Mouse (Mus musculus) stomach, embryonic 16.5 days (tissue): ENCODE data around the gene C2cd4c. TPM values are rescaled to one million over a fixed set of nuclear protein-coding genes. Genes with fewer than 3 reads are reported as not detected.

ENCODE experiments used
- ATAC-seq: fragments of 200-750 bp; cut with Nextera tagmentation; 2 replicates; pipeline ENCODE4 v1.8.0; 2017; ENCODE audit warnings: moderate number of reproducible peaks, moderate TSS enrichment; ENCODE audit not compliant: insufficient read depth, low FRiP score
- H3K27ac ChIP-seq: fragments of 300-500 bp; sonication (generic); 2 replicates; pipeline ENCODE4 v1.5.1; 2014; ENCODE audit warnings: low read length
- H3K27me3 ChIP-seq: fragments of 300-500 bp; sonication (generic); 2 replicates; pipeline ENCODE4 v1.6.1; 2014; ENCODE audit warnings: low read length, control low read depth, mixed read lengths; ENCODE audit not compliant: control insufficient read depth, insufficient read depth
- H3K36me3 ChIP-seq: fragments of 300-500 bp; sonication (generic); 2 replicates; pipeline ENCODE4 v1.6.1; 2014; ENCODE audit warnings: low read length; ENCODE audit not compliant: control insufficient read depth, insufficient read depth
- H3K4me1 ChIP-seq: fragments of 300-500 bp; sonication (generic); 2 replicates; pipeline ENCODE4 v1.6.1; 2014; ENCODE audit warnings: low read length, control low read depth, mixed read lengths; ENCODE audit not compliant: control insufficient read depth, insufficient read depth
- H3K4me2 ChIP-seq: fragments of 300-500 bp; sonication (generic); 2 replicates; pipeline ENCODE4 v1.6.1; 2014; ENCODE audit warnings: low read depth, low read length, mixed read lengths
- H3K4me3 ChIP-seq: fragments of 300-500 bp; sonication (generic); replicated peaks from 2 replicates; pipeline ENCODE4 v1.5.1; 2014; ENCODE audit warnings: mild to moderate bottlenecking, low read length
- H3K9ac ChIP-seq: fragments of 300-500 bp; sonication (generic); 2 replicates; pipeline ENCODE4 v1.6.1; 2014; ENCODE audit warnings: low read length
- H3K9me3 ChIP-seq: fragments of 300-500 bp; sonication (generic); replicated peaks from 2 replicates; pipeline ENCODE4 v1.6.1; 2016; ENCODE audit warnings: low read length, control low read depth; ENCODE audit not compliant: control insufficient read depth
- WGBS: fragments of 180-500 bp; shearing (Covaris S2); extraction: QIAGEN DNeasy Blood & Tissue Kit; methylation state at CpG from one replicate; pipeline ENCODE4 v1.1.7; 2014; 5-methylcytosine and 5-hydroxymethylcytosine counted together
- polyA plus RNA-seq: library from polyadenylated mRNA; unstranded; fragments of >200 nt; fragmentation: Nextera tagmentation; extraction: Ambion mirVana; gene quantifications from 2 replicates; pipeline ENCODE4 v1.2.1, GENCODE M21; 2015

Gene C2cd4c
- polyA plus RNA-seq, 1 experiment from 2014 or later: 0.03 TPM

DNA sequence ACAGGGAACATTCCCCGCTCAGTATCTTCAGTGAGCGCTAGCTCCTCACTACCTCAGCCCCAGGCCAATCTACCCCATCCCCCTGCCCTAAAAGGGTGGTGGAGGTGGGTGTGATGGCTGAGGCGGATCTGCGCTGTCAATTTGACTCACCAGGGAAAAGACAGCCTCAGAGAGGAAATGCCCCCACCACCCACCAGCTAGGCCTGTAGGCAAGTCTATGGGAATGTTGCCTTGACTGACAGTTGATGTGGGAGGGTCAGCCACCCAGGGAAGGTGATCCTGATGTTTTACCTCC is 15.9 kb downstream of the C2cd4c start:
- Histone ChIP-seq H3K9ac (no peak overlapping the region), H3K4me1 (no peaks in the 10 kb centered on the region), H3K4me3 (no peak overlapping the region), H3K9me3 (no peaks in the 10 kb centered on the region), H3K27me3 (peaks cover 9% of the 10 kb centered on the region; the same call in 1 of the 2 replicates), H3K27ac (no peak overlapping the region), H3K36me3 (no peaks in the 10 kb centered on the region), H3K4me2 (no peak overlapping the region)
- no peak for ATAC-seq
- WGBS: 76% methylated on average over 4 of the region's 4 CpGs

GRCm38 (mm10) chr10:79597051-79597935 is 16.5 kb downstream of the C2cd4c start:
- Histone ChIP-seq H3K4me3 (no peak overlapping the region), H3K9ac (no peak overlapping the region), H3K4me2 (no peak overlapping the region), H3K9me3 (no peaks in the 10 kb centered on the region), H3K36me3 (no peaks in the 10 kb centered on the region), H3K4me1 (no peaks in the 10 kb centered on the region), H3K27ac (no peak overlapping the region), H3K27me3 (peaks cover 9% of the 10 kb centered on the region; the same call in 1 of the 2 replicates)
- no peak for ATAC-seq
- WGBS: 38% methylated on average over 13 of the region's 13 CpGs

- 46% methylated on average over 8 of the region's 8 CpGs for WGBS
- H3K36me3 ChIP-seq: no peaks in the 10 kb centered on the region
- no peaks in the 10 kb centered on the region for H3K4me1 ChIP-seq
- H3K9me3 ChIP-seq: no peaks in the 10 kb centered on the region
- peaks cover 9% of the 10 kb centered on the region; the same call in 1 of the 2 replicates for H3K27me3 ChIP-seq
- H3K9ac ChIP-seq: no peak overlapping the region
- ATAC-seq: no peak
- H3K4me3 ChIP-seq: no peak overlapping the region
- H3K27ac ChIP-seq: no peak overlapping the region
- H3K4me2 ChIP-seq: no peak overlapping the region
Measured at GRCm38 (mm10) chr10:79595590-79595929, 18.3 kb downstream of the C2cd4c start.

DNA sequence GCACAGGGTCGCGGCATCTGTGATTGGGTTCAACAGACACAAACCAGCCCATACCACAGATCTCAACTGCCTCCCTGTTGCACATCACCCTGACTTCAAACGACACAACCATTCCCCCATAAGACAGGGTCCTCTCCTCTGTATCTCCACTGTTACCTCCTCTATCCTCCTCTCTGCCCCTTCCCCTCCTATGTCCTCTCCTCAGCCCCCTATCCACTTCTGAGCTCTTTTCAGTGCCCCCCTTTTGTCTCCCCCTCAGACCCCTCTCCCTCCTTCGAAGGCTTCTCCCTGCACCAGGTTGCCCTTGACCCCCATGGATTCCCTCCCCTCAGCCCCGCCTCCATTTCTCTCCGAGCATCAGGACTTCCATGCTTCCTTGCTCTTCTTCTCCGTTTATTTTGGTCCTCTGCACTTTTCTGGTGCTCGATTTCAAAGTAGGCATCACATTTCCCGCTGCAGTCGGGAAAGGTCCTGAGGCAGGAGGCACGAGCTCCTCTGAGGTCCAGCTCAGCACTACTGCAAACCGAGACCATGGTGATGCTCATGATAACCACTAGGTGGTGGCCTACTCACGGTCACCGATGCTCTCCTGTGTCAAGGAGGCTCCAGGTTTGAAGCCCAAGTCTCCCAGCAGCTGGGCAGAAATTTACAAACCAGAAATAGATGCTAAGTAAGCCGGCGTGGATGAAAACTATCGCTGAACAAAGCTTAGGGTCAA is 18.8 kb downstream of the C2cd4c start:
- peak; percentile 80; the same call in 1 of the 2 replicates for ATAC-seq
- no peak overlapping the region for H3K9ac ChIP-seq
- 17% methylated on average over 17 of the region's 17 CpGs for WGBS

GRCm38 (mm10) chr10:79594111-79594510 is 19.7 kb downstream of the C2cd4c start:
- WGBS: 50% methylated on average over 6 of the region's 6 CpGs
- Histone ChIP-seq H3K4me2 (no peak overlapping the region), H3K9me3 (no peaks in the 10 kb centered on the region), H3K4me3 (no peak overlapping the region), H3K9ac (no peak overlapping the region), H3K36me3 (no peaks in the 10 kb centered on the region), H3K27ac (no peak overlapping the region), H3K4me1 (no peaks in the 10 kb centered on the region), H3K27me3 (peaks cover 9% of the 10 kb centered on the region; the same call in 1 of the 2 replicates)
- no peak for ATAC-seq

More for the DNA sequence above, 18.8 kb downstream of the C2cd4c start:
- peaks cover 9% of the 10 kb centered on the region; the same call in 1 of the 2 replicates for H3K27me3 ChIP-seq
- H3K4me2 ChIP-seq: no peak overlapping the region
- no peaks in the 10 kb centered on the region for H3K36me3 ChIP-seq
- no peaks in the 10 kb centered on the region for H3K9me3 ChIP-seq
- no peaks in the 10 kb centered on the region for H3K4me1 ChIP-seq
- no peak overlapping the region for H3K4me3 ChIP-seq
- H3K27ac ChIP-seq: no peak overlapping the region

DNA sequence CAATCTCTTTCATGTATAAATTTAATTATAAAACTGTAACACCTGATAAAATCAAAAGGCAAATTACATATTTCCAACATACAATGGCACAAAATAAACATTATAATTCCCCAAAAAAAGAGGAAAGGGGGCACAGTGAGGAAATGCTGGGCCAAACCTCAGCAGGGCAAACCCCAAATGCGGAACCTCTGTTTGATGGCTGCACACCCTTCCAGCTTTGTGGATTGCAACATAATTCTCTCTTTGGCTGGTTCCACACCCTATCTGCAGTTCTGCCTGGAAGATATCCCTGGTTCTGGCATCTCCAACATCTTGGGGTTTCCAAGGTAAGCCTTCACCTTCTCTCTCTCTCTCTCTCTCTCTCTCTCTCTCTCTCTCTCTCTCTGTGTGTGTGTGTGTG is 23.1 kb downstream of the C2cd4c start:
- 88% methylated on average over 1 of the region's 1 CpGs for WGBS
- H3K4me1 ChIP-seq: no peaks in the 10 kb centered on the region
- H3K36me3 ChIP-seq: no peaks in the 10 kb centered on the region
- H3K9ac ChIP-seq: no peak overlapping the region
- no peak overlapping the region for H3K27ac ChIP-seq
- H3K9me3 ChIP-seq: no peaks in the 10 kb centered on the region
- no peak overlapping the region for H3K4me3 ChIP-seq
- H3K4me2 ChIP-seq: no peak overlapping the region
- peaks cover 2% of the 10 kb centered on the region; the same call in 1 of the 2 replicates for H3K27me3 ChIP-seq
- no peak for ATAC-seq

GRCm38 (mm10) chr10:79587752-79588126 is 26.1 kb downstream of the C2cd4c start:
- Histone ChIP-seq H3K9me3 (no peaks in the 10 kb centered on the region), H3K4me2 (no peak overlapping the region), H3K27me3 (no peaks in the 10 kb centered on the region), H3K36me3 (no peaks in the 10 kb centered on the region), H3K4me3 (no peak overlapping the region), H3K27ac (no peak overlapping the region), H3K4me1 (no peaks in the 10 kb centered on the region), H3K9ac (no peak overlapping the region)
- no peak for ATAC-seq
- 67% methylated on average over 4 of the region's 4 CpGs for WGBS

DNA sequence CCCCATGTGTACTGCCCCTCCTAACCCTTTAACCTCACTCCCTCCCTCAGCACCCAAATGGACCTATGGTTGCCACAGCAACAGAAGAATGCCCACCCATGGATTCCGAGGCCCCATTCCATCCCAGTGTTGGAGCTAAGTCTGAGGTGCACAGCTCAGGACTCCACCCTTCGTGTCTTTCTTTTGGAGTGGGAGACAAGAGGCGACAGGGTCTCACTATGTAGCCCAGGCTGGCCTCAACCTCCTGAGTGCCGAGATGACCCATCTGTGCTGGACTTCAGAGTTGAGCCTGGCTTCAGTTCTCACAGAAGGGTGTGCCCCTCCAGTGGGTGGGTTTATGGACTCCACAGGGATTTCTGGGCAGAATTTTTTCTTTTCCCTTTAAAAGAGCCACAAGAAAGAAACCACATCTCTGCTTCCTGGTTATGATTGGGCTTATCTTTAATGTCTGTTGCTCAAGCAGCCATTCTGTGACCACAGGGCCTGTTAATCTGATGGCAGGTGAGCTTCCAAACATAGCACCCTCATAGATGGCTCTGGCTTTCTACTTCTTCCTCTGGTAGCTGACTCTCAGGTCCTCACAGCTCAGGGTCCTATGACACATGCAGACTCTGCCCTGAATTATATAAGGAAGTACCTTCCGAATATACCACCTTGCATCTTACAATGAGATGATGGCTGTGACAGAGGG is 26.6 kb downstream of the C2cd4c start, which contains the start of gene Theg:
Gene Theg (minus strand): TSS at position 271 of the 691 bp plus-strand sequence.
- Histone ChIP-seq H3K9me3 (no peaks in the 10 kb centered on the region), H3K4me1 (no peaks in the 10 kb centered on the region), H3K9ac (no peak within 1 kb of the TSS), H3K27me3 (no peaks in the 10 kb centered on the region), H3K36me3 (no peaks in the 10 kb centered on the region), H3K4me2 (no peak within 1 kb of the TSS), H3K27ac (no peak within 1 kb of the TSS), H3K4me3 (no peak within 1 kb of the TSS)
- 81% methylated on average over 5 of the region's 5 CpGs for WGBS
- ATAC-seq: no peak

DNA sequence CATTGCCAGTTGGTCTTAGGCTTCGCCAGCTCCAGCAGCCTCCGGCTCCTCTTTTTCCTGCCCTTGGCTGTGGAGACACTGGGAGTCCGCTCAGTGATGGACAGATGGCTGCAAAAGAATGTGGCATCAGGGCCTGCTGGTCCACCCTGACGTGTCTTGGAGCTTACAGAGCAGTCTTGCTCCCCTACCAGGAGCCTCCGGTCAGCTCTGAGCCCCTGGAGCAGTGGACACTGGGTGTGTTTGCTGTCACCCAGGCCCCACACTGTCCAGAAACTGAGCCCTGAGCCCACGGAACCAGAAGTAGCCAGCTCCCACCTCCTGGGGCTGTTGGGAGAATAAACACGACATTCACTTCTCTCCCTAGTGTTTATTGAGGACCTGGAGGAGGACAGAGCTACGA is 27.6 kb downstream of the C2cd4c start:
- H3K9ac ChIP-seq: no peak overlapping the region
- no peak for ATAC-seq
- H3K9me3 ChIP-seq: no peaks in the 10 kb centered on the region

More for the DNA sequence above, 27.6 kb downstream of the C2cd4c start:
- Histone ChIP-seq H3K4me1 (no peaks in the 10 kb centered on the region), H3K27me3 (no peaks in the 10 kb centered on the region), H3K4me3 (no peak overlapping the region), H3K27ac (no peak overlapping the region), H3K36me3 (no peaks in the 10 kb centered on the region), H3K4me2 (no peak overlapping the region)
- 73% methylated on average over 8 of the region's 8 CpGs for WGBS
